Mouse (Mus musculus) testis, adult 2 months (tissue): ENCODE measurements around the gene Bach2.

Experiments
- CTCF ChIP-seq: fragments of 200-500 bp; IDR thresholded peaks from 2 replicates; pipeline ENCODE4 v1.5.1; 2012; ENCODE audit warnings: low read depth, mild to moderate bottlenecking, inconsistent platforms, low read length, moderate library complexity; ENCODE audit not compliant: control insufficient read depth, insufficient read depth, insufficient replicate concordance
- POLR2A ChIP-seq: fragments of 200-500 bp; IDR thresholded peaks from 2 replicates; pipeline ENCODE4 v1.6.1; 2012; ENCODE audit warnings: low read depth, mild to moderate bottlenecking, inconsistent platforms, low read length, moderate library complexity; ENCODE audit not compliant: control insufficient read depth

- TF ChIP-seq POLR2A (no peak), CTCF (no peak)
These were observed 201.6 kb downstream of the Bach2 start for GRCm38 (mm10) chr4:32439974-32440739.
